Mouse (Mus musculus) hindbrain, embryonic 13.5 days (tissue): ENCODE data around the gene Rad51b. TPM values are rescaled to one million over a fixed set of nuclear protein-coding genes. Genes with fewer than 3 reads are reported as not detected.

Source experiments
- ATAC-seq: fragments of 200-750 bp; cut with Nextera tagmentation; 2 replicates; pipeline ENCODE4 v1.8.0; 2017; ENCODE audit warnings: moderate TSS enrichment; ENCODE audit not compliant: low FRiP score
- H3K27ac ChIP-seq: fragments of 300-500 bp; sonication (generic); 2 replicates; pipeline ENCODE4 v1.5.1; 2015; ENCODE audit warnings: inconsistent platforms, mild to moderate bottlenecking, moderate library complexity
- H3K27me3 ChIP-seq: fragments of 300-500 bp; sonication (generic); 2 replicates; pipeline ENCODE4 v1.6.1; 2015; ENCODE audit warnings: mild to moderate bottlenecking, inconsistent platforms
- H3K36me3 ChIP-seq: fragments of 300-500 bp; sonication (generic); 2 replicates; pipeline ENCODE4 v1.6.1; 2015; ENCODE audit warnings: mild to moderate bottlenecking, inconsistent platforms
- H3K4me1 ChIP-seq: fragments of 300-500 bp; sonication (generic); replicated peaks from 2 replicates; pipeline ENCODE4 v1.6.1; 2015; ENCODE audit warnings: inconsistent platforms
- H3K4me2 ChIP-seq: fragments of 300-500 bp; sonication (generic); 2 replicates; pipeline ENCODE4 v1.6.1; 2015; ENCODE audit warnings: inconsistent platforms, mild to moderate bottlenecking, moderate library complexity
- H3K4me3 ChIP-seq: fragments of 300-500 bp; sonication (generic); 2 replicates; pipeline ENCODE4 v1.5.1; 2015; ENCODE audit warnings: mild to moderate bottlenecking, inconsistent platforms
- H3K9ac ChIP-seq: fragments of 300-500 bp; sonication (generic); 2 replicates; pipeline ENCODE4 v1.6.1; 2015; ENCODE audit warnings: mild to moderate bottlenecking, inconsistent platforms
- H3K9me3 ChIP-seq: fragments of 300-500 bp; sonication (generic); 2 replicates; pipeline ENCODE4 v1.6.1; 2016; ENCODE audit warnings: inconsistent platforms
- WGBS: fragments of 180-500 bp; shearing (Covaris S2); methylation state at CpG from one replicate; pipeline ENCODE4 v1.1.7; 2015; 5-methylcytosine and 5-hydroxymethylcytosine counted together
- polyA plus RNA-seq: library from polyadenylated mRNA; unstranded; fragments of >200 nt; fragmentation: Nextera tagmentation; extraction: Ambion mirVana; gene quantifications from 2 replicates; pipeline ENCODE4 v1.2.1, GENCODE M21; 2015

Gene Rad51b
- polyA plus RNA-seq, 1 experiment from 2014 or later: 2.4 TPM

DNA sequence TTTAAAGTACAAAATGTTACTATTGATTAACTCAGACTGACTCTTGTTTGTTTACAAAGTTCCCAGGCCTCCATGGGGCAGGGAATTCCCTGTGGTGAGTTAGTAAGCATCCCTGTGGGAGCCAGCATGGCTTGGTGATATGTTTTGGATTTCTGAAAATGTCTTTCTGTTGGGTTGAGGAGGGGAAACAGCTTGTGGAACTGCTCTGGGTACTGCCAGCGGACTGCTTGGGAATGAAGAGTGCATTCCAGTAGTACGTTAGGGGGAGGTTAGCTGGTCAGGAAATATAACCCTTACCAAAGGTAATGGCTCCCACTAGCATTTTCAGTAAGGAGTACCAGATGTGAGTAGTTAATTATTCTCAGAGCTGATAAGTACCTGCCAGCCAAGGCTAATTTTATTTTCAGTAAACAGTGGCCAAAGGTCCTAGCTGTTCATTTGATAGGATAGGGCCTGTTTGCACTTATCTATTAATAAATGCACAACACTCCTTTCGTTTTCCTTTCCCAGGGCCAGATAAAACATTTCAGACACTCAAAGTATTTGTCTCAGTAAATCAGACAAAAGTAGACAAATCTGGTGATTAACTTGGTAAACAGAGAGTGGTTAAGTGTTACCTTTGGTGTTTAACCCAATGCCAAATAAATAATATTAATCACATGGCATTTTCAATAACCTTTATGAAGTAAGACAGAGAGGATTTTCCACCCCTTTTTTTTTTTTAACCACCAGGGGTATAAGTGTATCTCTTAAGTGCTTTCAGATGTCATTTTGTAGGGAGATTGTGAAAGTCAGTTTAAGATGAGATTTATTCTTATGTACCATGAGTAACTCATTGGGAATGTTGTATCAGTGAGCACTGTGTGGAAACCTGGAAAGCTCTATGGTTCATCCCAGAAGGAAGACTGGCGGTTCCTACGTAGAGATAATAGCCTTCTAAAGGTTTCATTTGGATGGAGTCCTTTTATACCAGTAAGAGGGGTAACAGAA, 235.0 kb downstream of the Rad51b start:
- Histone ChIP-seq H3K36me3 (peaks cover 3% of the 10 kb centered on the region; the same call in 1 of the 2 replicates), H3K9ac (no peak overlapping the region), H3K27ac (no peak overlapping the region), H3K4me2 (no peak overlapping the region), H3K4me3 (no peak overlapping the region), H3K9me3 (no peaks in the 10 kb centered on the region), H3K4me1 (peaks cover 21% of the 10 kb centered on the region), H3K27me3 (peaks cover 4% of the 10 kb centered on the region; the same call in 1 of the 2 replicates)
- WGBS: 85% methylated on average over 5 of the region's 5 CpGs
- ATAC-seq: no peak

DNA sequence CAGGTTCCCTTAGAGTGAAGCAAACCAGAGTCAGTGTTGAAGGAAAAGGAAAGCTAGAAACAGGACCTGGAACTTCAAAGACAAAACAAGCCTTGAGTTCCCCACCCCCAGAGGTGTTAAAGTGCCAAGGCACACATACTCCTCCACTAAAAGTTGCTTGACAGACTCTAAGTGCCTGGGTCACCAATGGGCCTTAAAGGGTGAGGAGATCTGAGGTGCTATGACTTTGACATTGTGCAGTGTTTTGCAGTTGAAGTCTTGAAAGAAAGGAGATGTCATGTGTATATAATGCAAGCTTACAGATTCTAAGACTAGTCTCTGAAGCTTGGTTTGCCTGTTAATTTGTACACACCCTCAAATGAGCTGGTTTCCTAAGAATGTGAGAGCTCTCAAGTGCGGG, 237.7 kb downstream of the Rad51b start:
- no peak overlapping the region for H3K27ac ChIP-seq
- peaks cover 11% of the 10 kb centered on the region; the same call in 1 of the 2 replicates for H3K27me3 ChIP-seq
- H3K4me1 ChIP-seq: peaks cover 21% of the 10 kb centered on the region
- 74% methylated on average over 1 of the region's 1 CpGs for whole genome bisulfite sequencing
- no peak overlapping the region for H3K4me3 ChIP-seq
- H3K4me2 ChIP-seq: no peak overlapping the region
- no peak overlapping the region for H3K9ac ChIP-seq
- H3K9me3 ChIP-seq: no peaks in the 10 kb centered on the region
- no peaks in the 10 kb centered on the region for H3K36me3 ChIP-seq
- ATAC-seq: no peak

DNA sequence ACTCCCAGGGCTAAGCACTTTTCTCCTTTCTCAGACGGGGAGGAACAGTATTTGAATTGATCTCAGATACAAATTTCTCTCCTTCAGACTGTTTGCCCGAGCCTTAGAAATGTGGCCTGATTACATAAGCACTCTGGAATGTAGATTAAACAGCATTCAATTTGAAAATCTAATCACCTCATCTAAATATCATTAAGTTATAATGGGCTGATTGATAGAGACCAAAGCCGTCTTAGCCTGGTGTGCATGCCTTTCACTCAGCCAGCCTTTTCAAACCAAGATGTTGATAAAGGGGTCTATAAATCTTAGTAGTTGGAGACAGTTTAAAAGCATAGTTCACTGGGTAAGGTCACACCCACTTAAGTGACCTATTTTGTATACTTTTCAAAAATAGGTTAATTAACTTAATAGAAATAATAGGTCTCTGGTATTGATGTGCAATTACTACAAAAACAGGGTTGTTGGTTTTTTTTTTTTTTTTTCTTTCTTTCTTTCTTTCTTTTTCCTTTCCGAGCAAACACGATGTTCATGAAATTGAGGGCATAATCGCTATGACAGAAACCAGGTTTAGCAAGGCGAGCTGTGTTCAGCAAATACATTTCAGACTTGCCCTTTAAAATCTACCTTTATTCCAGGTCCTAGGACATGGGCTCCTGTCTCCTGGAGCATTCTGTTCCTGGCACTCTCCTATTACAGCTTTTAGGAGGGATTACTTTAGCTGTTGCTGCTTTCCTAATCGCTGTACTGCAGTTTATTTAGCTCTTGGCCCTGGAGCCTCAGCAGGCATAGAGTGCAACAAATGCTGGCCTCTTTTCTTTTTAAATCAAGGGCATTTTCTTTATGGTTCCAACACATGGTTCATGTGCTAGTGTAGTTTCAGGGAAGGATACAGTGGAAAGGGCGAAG, 238.7 kb downstream of the Rad51b start:
- Histone ChIP-seq H3K4me2 (no peak overlapping the region), H3K36me3 (no peaks in the 10 kb centered on the region), H3K4me1 (peaks cover 16% of the 10 kb centered on the region), H3K9ac (no peak overlapping the region), H3K4me3 (no peak overlapping the region), H3K9me3 (no peaks in the 10 kb centered on the region), H3K27me3 (peaks cover 11% of the 10 kb centered on the region; the same call in 1 of the 2 replicates), H3K27ac (no peak overlapping the region)
- WGBS: 29% methylated on average over 9 of the region's 9 CpGs
- ATAC-seq: no peak

DNA sequence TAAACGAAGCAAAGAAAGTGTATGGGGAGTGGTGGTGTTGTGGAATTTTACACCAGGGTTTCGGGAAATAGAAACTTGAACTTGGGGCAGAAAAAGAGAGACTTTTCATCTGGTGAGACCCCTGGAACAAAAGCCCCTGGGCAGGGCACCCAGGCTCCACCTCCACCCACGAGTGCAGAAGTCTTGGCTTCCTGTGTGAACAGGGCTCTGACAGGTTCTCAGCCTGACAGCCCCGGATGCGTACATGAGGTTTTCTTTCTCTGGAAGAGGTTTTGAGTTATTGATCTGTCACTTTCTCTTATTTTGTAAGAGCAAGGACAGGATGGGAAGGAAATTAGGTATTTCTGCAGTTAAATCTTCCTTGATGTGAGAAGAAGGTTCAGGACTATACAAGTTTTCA, 243.1 kb downstream of the Rad51b start:
- ATAC-seq: no peak
- WGBS: 69% methylated on average over 5 of the region's 5 CpGs
- Histone ChIP-seq H3K9ac (no peak overlapping the region), H3K36me3 (no peaks in the 10 kb centered on the region), H3K27ac (no peak overlapping the region), H3K4me2 (no peak overlapping the region), H3K9me3 (no peaks in the 10 kb centered on the region), H3K4me1 (peaks cover 7% of the 10 kb centered on the region), H3K4me3 (no peak overlapping the region), H3K27me3 (peaks cover 8% of the 10 kb centered on the region)

DNA sequence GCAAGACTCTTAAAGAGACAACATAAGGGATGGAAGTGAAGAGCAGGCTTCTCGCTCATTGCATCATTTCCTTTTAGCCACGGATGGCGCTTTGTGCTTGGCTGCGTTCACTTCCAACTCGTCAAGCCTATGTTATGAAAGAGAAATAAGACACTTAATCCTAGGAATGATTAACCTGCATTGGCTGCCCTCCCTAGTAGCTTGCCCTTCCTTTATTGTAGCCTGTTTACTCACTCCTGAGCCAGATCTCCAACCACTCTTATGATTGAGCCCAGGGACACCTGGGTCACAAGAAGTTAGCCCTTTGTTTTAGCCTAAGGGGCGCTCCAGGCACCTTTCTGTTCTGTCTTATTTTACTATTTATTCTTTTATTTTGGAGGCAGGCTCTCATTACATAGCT, 244.5 kb downstream of the Rad51b start:
- Histone ChIP-seq H3K4me1 (no peaks in the 10 kb centered on the region), H3K4me3 (no peak overlapping the region), H3K9ac (no peak overlapping the region), H3K4me2 (no peak overlapping the region), H3K27ac (no peak overlapping the region), H3K36me3 (no peaks in the 10 kb centered on the region), H3K27me3 (peaks cover 8% of the 10 kb centered on the region), H3K9me3 (no peaks in the 10 kb centered on the region)
- WGBS: 88% methylated on average over 6 of the region's 6 CpGs
- ATAC-seq: no peak

DNA sequence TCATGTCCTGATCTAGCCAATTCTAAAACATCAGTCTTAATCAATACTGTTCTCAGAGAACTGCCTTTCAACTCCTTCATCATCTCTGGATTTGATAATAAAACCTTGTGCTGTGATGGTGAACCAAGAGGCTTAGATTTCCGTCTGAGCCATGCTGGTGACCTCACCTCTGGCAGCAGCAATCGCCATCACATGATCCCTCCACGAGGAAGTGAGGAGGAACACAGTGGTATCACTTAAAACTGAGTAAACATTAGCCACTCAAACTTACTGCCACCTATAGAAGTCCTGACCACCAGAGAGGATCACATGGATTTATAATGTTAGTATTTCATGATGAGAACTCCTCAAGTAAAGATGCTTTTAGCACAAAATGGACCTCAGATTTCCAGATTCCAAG, 248.0 kb downstream of the Rad51b start:
- ATAC-seq: no peak
- H3K27me3 ChIP-seq: no peaks in the 10 kb centered on the region; the same call in 1 of the 2 replicates
- H3K27ac ChIP-seq: no peak overlapping the region
- H3K9me3 ChIP-seq: no peaks in the 10 kb centered on the region
- H3K4me1 ChIP-seq: 0 out of 2 replicates have a peak, but pooled peaks cover 3% of the 10 kb centered on the region
- 90% methylated on average over 3 of the region's 3 CpGs for WGBS
- H3K4me2 ChIP-seq: no peak overlapping the region
- H3K9ac ChIP-seq: no peak overlapping the region
- H3K36me3 ChIP-seq: no peaks in the 10 kb centered on the region
- no peak overlapping the region for H3K4me3 ChIP-seq

DNA sequence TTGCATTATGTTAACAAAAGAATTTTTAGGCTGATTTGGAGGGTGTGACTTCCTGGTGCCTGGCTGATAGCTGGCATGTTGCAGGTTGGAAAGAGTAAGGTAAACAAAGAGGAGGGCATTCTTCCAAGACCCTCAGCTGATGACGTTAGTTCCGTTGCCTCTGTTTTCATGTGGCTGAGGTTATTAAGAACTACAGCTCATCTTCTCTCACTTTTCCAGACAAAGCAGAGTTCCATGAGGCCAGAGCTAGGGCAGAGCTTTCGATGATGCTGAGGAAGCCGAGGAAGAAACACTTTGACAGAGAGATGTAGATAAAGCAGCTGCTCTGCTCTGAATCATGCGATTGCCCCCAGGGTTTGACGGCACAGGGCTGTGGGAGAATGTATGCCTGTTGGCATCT, 250.5 kb downstream of the Rad51b start:
- Histone ChIP-seq H3K4me1 (0 out of 2 replicates have a peak, but pooled peaks cover 3% of the 10 kb centered on the region), H3K36me3 (no peaks in the 10 kb centered on the region), H3K4me2 (no peak overlapping the region), H3K27ac (no peak overlapping the region), H3K9ac (no peak overlapping the region), H3K27me3 (no peaks in the 10 kb centered on the region), H3K9me3 (no peaks in the 10 kb centered on the region), H3K4me3 (no peak overlapping the region)
- 78% methylated on average over 6 of the region's 6 CpGs for WGBS
- no peak for ATAC-seq

DNA sequence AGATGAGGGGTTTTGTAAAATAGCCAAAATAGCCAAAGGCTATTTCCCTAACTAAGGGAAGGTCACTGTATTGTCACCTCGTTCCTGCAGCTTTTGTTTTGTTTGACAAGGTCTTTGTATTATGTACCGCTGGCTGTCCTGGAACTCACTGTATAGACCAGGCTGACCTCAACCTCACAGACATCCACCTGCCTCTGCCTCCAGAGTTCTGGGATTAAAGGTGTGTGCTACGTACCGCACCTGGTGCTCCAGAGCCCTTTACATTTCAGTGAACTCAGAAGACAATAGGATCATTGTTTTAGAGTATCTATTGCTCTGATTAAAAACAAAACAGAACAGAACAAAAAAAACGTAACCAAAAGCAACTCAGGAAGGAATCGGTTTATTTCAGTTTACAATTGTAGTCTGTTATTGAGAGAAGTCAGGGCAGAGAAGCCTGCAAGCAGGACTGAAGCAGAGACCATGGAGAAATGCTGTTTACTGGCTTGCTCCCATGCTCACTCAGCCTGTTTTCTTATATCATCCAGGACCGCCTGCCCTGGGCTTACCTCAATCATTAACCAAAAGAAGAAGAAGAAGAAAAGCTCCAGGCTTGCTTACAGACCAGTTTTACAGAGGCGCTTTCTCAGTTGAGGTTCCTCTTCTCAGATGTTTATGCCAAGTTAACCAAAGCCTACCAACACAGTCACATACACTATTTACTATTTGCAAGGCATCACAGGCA, 251.7 kb downstream of the Rad51b start:
- Histone ChIP-seq H3K4me1 (0 out of 2 replicates have a peak, but pooled peaks cover 3% of the 10 kb centered on the region), H3K36me3 (no peaks in the 10 kb centered on the region), H3K27ac (no peak overlapping the region), H3K4me2 (no peak overlapping the region), H3K4me3 (no peak overlapping the region), H3K9ac (no peak overlapping the region), H3K9me3 (no peaks in the 10 kb centered on the region), H3K27me3 (no peaks in the 10 kb centered on the region)
- WGBS: 65% methylated on average over 8 of the region's 8 CpGs
- ATAC-seq: no peak

DNA sequence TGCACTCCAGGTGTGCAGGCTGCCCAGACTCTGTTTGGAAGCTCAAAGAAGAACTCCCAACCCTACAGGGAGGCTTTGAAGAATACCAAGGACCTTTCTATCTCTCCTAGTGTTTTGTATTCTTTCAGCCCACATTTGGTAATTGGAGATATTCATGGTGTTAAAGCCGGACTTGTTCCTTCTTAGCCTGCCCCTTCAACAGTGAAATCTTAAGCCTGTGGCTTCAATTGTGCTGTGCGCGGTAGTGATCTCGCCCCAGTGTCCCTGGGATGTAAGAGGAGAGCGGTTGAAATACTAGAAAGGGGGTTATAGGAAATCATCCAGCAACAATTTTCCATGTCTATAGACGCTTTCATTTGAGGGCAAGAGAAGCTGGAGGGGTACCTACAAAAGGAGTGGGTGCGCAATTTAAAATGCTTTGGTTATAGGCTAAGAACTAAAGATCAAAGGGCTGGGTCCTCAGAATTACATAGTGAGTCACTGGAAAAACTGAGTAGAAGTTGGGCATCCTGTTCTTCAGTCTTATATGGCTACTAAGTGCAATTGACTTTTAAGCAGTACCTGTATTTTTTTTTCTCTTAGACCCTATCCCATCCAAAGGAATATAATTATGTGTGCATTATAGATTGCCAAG, 253.1 kb downstream of the Rad51b start:
- H3K36me3 ChIP-seq: no peaks in the 10 kb centered on the region
- H3K9me3 ChIP-seq: no peaks in the 10 kb centered on the region
- no peak for ATAC-seq
- H3K27ac ChIP-seq: no peak overlapping the region
- no peak overlapping the region for H3K9ac ChIP-seq
- H3K4me1 ChIP-seq: 0 out of 2 replicates have a peak, but pooled peaks cover 3% of the 10 kb centered on the region
- H3K4me3 ChIP-seq: no peak overlapping the region
- H3K4me2 ChIP-seq: no peak overlapping the region
- WGBS: 90% methylated on average over 7 of the region's 7 CpGs
- H3K27me3 ChIP-seq: no peaks in the 10 kb centered on the region

DNA sequence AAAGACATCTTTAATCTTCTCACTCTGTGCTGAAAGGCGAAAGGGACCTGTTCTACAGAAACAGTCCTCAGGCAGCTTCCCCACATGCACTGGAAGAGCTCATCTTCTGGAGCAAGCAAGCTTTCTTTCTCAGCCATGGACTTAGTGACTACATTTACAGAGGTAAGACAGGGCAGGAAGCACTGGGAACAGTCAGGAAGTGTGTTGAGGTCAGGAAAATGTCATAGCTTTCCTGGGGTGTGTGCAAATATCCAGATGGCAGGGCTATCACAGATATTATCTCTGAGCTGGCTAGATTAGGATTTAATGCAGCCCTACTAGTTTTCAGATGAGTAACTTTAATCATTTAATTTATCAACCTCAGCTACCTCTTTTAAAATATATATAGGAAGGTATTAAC, 254.2 kb downstream of the Rad51b start:
- no peaks in the 10 kb centered on the region for H3K36me3 ChIP-seq
- no peak for ATAC-seq
- no peak overlapping the region for H3K27ac ChIP-seq
- no peaks in the 10 kb centered on the region for H3K9me3 ChIP-seq
- H3K9ac ChIP-seq: no peak overlapping the region
- H3K4me1 ChIP-seq: 0 out of 2 replicates have a peak, but pooled peaks cover 3% of the 10 kb centered on the region
- no peak overlapping the region for H3K4me3 ChIP-seq
- H3K27me3 ChIP-seq: no peaks in the 10 kb centered on the region
- 96% methylated on average over 1 of the region's 1 CpGs for WGBS
- H3K4me2 ChIP-seq: no peak overlapping the region

DNA sequence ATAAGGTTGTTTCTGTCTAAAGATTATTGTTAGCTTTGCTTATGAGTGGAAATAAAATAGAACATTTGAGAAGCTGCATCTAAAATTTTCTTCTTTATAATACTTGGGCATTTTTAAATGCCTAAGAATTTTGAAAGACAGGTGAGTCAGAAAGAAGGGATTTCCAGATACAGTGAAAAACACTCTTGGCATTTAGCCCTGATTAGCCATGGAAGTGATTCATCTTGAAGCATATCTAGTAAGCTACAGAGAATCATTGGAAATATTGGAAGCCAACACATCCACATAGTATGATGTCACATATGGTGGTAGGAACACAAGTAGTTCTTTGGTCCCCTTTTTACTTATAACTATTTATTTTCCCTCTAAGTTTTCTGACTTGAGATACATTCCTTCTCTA, 256.0 kb downstream of the Rad51b start:
- Histone ChIP-seq H3K27ac (no peak overlapping the region), H3K4me2 (no peak overlapping the region), H3K27me3 (no peaks in the 10 kb centered on the region), H3K4me1 (no peaks in the 10 kb centered on the region), H3K9ac (no peak overlapping the region), H3K4me3 (no peak overlapping the region), H3K36me3 (no peaks in the 10 kb centered on the region), H3K9me3 (no peaks in the 10 kb centered on the region)
- ATAC-seq: no peak
